Mouse (Mus musculus) heart, embryonic 14.5 days (tissue): ENCODE data around the gene Ndufv3. TPM values are rescaled to one million over a fixed set of nuclear protein-coding genes. Genes with fewer than 3 reads are reported as not detected.

ENCODE experiments used
- ATAC-seq: fragments of 200-750 bp; cut with Nextera tagmentation; 2 replicates; pipeline ENCODE4 v1.8.0; 2017; ENCODE audit warnings: low read depth, moderate TSS enrichment; ENCODE audit not compliant: insufficient number of reproducible peaks, insufficient read depth, low FRiP score
- H3K27ac ChIP-seq, 2 experiments: fragments of 200-500 bp in 1 of 2; fragments of 300-500 bp in 1 of 2; sonication (generic) in 1 of 2; replicated peaks in 1 of 2; 2 replicates each; pipeline ENCODE4 v1.5.1; 2012 to 2014; ENCODE audit warnings: low read depth in 2 of 2, low read length in 2 of 2, control low read depth in 1 of 2, mild to moderate bottlenecking in 1 of 2, mixed read lengths in 1 of 2; ENCODE audit not compliant: control insufficient read depth in 1 of 2, insufficient read depth in 1 of 2
- H3K27me3 ChIP-seq: fragments of 300-500 bp; sonication (generic); 2 replicates; pipeline ENCODE4 v1.6.1; 2014; ENCODE audit warnings: mild to moderate bottlenecking, low read length, control low read depth; ENCODE audit not compliant: control insufficient read depth, insufficient read depth
- H3K36me3 ChIP-seq: fragments of 300-500 bp; sonication (generic); 2 replicates; pipeline ENCODE4 v1.6.1; 2014; ENCODE audit warnings: mild to moderate bottlenecking, control low read depth, low read length, mixed read lengths; ENCODE audit not compliant: control insufficient read depth, insufficient read depth
- H3K4me1 ChIP-seq, 2 experiments: fragments of 200-500 bp in 1 of 2; fragments of 300-500 bp in 1 of 2; sonication (generic) in 1 of 2; 2 replicates each; pipeline ENCODE4 v1.6.1; 2012 to 2014; ENCODE audit warnings: low read length in 2 of 2, control low read depth in 1 of 2, mixed read lengths in 1 of 2; ENCODE audit not compliant: control insufficient read depth in 2 of 2, insufficient read depth in 2 of 2
- H3K4me2 ChIP-seq: fragments of 300-500 bp; sonication (generic); 2 replicates; pipeline ENCODE4 v1.6.1; 2014; ENCODE audit warnings: mild to moderate bottlenecking, low read length
- H3K4me3 ChIP-seq, 2 experiments: fragments of 200-500 bp in 1 of 2; fragments of 300-500 bp in 1 of 2; sonication (generic) in 1 of 2; 2 replicates each; pipeline ENCODE4 v1.5.1; 2012 to 2014; ENCODE audit warnings: low read length in 2 of 2, mild to moderate bottlenecking in 2 of 2, control low read depth in 1 of 2, low read depth in 1 of 2, moderate library complexity in 1 of 2; ENCODE audit not compliant: control insufficient read depth in 1 of 2, insufficient read depth in 1 of 2
- H3K9ac ChIP-seq: fragments of 300-500 bp; sonication (generic); 2 replicates; pipeline ENCODE4 v1.6.1; 2014; ENCODE audit warnings: mild to moderate bottlenecking, low read length
- H3K9me3 ChIP-seq: fragments of 300-500 bp; sonication (generic); 2 replicates; pipeline ENCODE4 v1.6.1; 2016; ENCODE audit warnings: low read length, control low read depth; ENCODE audit not compliant: control insufficient read depth
- WGBS: fragments of 180-500 bp; shearing (Covaris S2); extraction: QIAGEN DNeasy Blood & Tissue Kit; methylation state at CpG from one replicate; pipeline ENCODE4 v1.1.7; 2014; 5-methylcytosine and 5-hydroxymethylcytosine counted together
- polyA plus RNA-seq: library from polyadenylated mRNA; unstranded; fragments of >200 nt; fragmentation: Nextera tagmentation; extraction: Ambion mirVana; gene quantifications from 2 replicates; pipeline ENCODE4 v1.2.1, GENCODE M21; 2014

The Ndufv3 gene
- polyA plus RNA-seq, 1 experiment from 2014 or later = 805 TPM

- WGBS = 79% methylated on average over 12 of the region's 12 CpGs
- H3K36me3 ChIP-seq = peaks cover 94% of the 10 kb centered on the region
Measured at GRCm38 (mm10) chr17:31502261-31502927, 17.5 kb upstream of the Ndufv3 start.

DNA sequence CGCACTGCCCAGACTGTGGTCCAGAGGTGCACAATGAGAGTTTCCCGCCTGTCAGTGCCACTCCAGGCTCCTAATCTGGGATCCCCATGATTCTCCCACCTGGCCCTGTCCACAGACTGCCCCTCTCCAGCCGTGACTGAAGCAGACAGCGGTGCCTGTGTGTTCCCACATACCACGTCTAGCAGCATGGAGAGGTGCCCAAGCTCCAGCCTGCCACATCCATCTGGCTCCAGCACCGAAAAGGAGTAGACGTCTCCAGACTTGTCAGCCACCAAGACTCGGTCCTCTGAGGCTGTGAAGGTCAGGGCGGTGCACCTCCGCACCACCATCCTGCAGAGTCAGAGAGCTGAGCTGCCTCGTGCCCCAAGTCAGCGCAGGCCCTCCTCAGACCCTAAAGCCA is 16.6 kb upstream of the Ndufv3 start:
- Histone ChIP-seq H3K36me3 (peaks cover 94% of the 10 kb centered on the region), H3K4me1 (peaks cover 0 to 3% of the 10 kb centered on the region in 2 experiments; a peak in 1 of 4 replicates)

More at GRCm38 (mm10) chr17:31502261-31502927, 17.5 kb upstream of the Ndufv3 start:
- no peak overlapping the region for H3K27ac ChIP-seq
- no peak overlapping the region for H3K4me3 ChIP-seq
- no peaks in the 10 kb centered on the region for H3K27me3 ChIP-seq
- no peak overlapping the region for H3K9ac ChIP-seq
- ATAC-seq = no peak
- H3K9me3 ChIP-seq = no peaks in the 10 kb centered on the region
- no peak overlapping the region for H3K4me2 ChIP-seq
- H3K4me1 ChIP-seq = peaks cover 0 to 3% of the 10 kb centered on the region in 2 experiments; a peak in 1 of 4 replicates

DNA sequence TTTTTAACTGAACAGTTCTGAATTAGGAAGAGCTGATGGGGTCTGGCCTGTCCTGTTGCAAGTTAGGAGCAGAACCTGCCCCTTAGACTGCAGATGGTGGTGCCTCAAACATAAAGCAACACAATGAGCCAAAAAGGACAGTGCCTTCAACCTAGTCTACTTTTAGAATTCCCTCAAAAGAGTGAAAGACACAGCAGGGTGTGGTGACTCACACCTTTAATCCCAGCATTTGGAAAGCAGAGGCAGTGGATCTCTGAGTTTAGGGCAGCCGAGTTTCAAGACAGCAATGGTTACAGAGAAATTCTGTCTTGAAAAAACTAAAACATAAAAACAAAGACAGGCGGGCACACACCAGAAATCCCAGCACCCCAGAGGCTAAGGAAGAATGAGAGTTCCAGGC is 16.0 kb upstream of the Ndufv3 start:
- ATAC-seq = no peak
- Histone ChIP-seq H3K36me3 (peaks cover 93% of the 10 kb centered on the region), H3K27ac (no peak overlapping the region), H3K4me3 (no peak overlapping the region), H3K9ac (no peak overlapping the region), H3K4me2 (no peak overlapping the region), H3K4me1 (peaks cover 0 to 3% of the 10 kb centered on the region in 2 experiments; a peak in 1 of 4 replicates), H3K9me3 (no peaks in the 10 kb centered on the region), H3K27me3 (no peaks in the 10 kb centered on the region)
- WGBS = 96% methylated on average over 2 of the region's 2 CpGs

More for the DNA sequence above, 16.6 kb upstream of the Ndufv3 start:
- Histone ChIP-seq H3K4me2 (no peak overlapping the region), H3K4me3 (no peak overlapping the region), H3K9ac (no peak overlapping the region), H3K27ac (no peak overlapping the region), H3K9me3 (no peaks in the 10 kb centered on the region), H3K27me3 (no peaks in the 10 kb centered on the region)
- no peak for ATAC-seq
- WGBS = 93% methylated on average over 12 of the region's 12 CpGs

GRCm38 (mm10) chr17:31505013-31505412 is 14.9 kb upstream of the Ndufv3 start:
- no peak for ATAC-seq
- H3K36me3 ChIP-seq = peaks cover 93% of the 10 kb centered on the region
- 85% methylated on average over 5 of the region's 5 CpGs for WGBS

DNA sequence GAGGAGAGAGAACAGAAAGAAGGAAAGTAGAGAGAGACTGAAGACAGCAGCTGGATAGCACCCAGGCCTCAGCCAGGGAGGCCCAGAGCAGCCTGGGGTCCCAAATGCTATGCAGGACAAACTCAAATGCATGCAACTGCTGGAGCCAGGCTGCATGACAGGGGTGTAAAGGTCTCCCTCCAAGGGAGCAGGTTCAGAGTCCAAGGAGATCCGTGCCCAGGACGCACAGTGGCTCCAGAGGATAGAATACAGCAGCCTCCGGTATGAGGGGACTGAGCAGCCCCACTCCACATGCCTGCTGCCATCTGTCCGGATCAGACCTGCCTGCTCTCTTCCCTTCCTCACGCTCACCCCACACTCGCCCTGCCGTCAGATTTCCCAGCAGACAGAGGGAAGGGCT is 13.6 kb upstream of the Ndufv3 start:
- ATAC-seq = no peak
- Histone ChIP-seq H3K4me1 (peaks cover 0 to 3% of the 10 kb centered on the region in 2 experiments; a peak in 1 of 4 replicates), H3K36me3 (peaks cover 87% of the 10 kb centered on the region), H3K9me3 (no peaks in the 10 kb centered on the region), H3K27ac (no peak overlapping the region), H3K4me2 (no peak overlapping the region), H3K27me3 (no peaks in the 10 kb centered on the region), H3K9ac (no peak overlapping the region), H3K4me3 (no peak overlapping the region)
- 85% methylated on average over 7 of the region's 7 CpGs for WGBS

More at GRCm38 (mm10) chr17:31505013-31505412, 14.9 kb upstream of the Ndufv3 start:
- Histone ChIP-seq H3K27me3 (no peaks in the 10 kb centered on the region), H3K27ac (no peak overlapping the region), H3K4me3 (no peak overlapping the region), H3K9ac (no peak overlapping the region), H3K4me1 (peaks cover 0 to 3% of the 10 kb centered on the region in 2 experiments; a peak in 1 of 4 replicates), H3K4me2 (no peak overlapping the region), H3K9me3 (no peaks in the 10 kb centered on the region)

GRCm38 (mm10) chr17:31510944-31511343 is 9.0 kb upstream of the Ndufv3 start:
- peak overlapping the region; percentile 85; the same call in 1 of the 2 replicates for H3K9ac ChIP-seq
- no peak for ATAC-seq
- no peak overlapping the region for H3K27ac ChIP-seq
- H3K4me1 ChIP-seq = peaks cover 0 to 5% of the 10 kb centered on the region in 2 experiments; a peak in 2 of 4 replicates
- WGBS = 96% methylated on average over 6 of the region's 6 CpGs
- 0 out of 4 replicates have a peak overlapping the region, but pooled peaks of 1 of the 2 experiments have one; percentile 90 for H3K4me3 ChIP-seq
- no peaks in the 10 kb centered on the region for H3K27me3 ChIP-seq
- peak overlapping the region; percentile 86 for H3K4me2 ChIP-seq
- H3K36me3 ChIP-seq = peaks cover 43% of the 10 kb centered on the region
- no peaks in the 10 kb centered on the region for H3K9me3 ChIP-seq

DNA sequence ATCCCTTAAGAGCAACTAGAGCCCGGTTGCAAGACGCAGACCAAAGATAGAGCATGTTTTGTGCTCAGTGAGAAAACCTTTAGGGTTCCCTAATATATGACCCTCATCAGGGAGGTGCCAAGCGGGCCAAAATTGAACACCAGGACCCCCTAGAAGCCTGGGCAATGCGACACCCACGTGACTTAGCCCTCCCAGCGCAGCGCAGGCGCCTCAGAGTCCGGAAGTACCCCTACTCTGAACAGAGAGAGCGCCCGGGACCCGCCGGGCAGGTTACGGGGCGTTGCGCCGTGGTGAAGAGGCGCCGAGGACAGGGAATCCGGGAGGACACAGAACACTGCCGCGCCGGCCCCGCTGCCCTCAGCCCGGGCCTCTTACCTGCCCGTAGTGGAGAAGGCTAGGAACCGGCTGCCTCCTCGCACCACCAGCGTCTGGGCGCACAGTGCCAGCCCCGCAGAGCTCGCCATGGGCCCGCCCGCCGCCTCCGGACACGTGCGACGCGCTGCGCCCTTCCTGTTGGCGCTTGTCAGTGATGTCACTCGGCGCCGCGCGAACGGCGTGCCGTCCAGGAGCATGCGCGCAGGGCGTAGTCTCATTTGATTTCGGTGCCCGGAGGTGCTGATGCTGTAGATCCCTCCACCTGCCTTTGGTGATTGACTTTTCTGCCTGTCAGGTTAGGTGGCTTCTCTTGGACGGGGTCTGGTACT is 8.0 kb upstream of the Ndufv3 start:
- Histone ChIP-seq H3K36me3 (peaks cover 34% of the 10 kb centered on the region), H3K27me3 (no peaks in the 10 kb centered on the region), H3K4me3 (peak overlapping the region; percentile 90), H3K27ac (peak overlapping the region; percentile 74 to 79), H3K4me1 (peaks cover 0 to 5% of the 10 kb centered on the region in 2 experiments; a peak in 2 of 4 replicates), H3K4me2 (peak overlapping the region; percentile 86), H3K9ac (peak overlapping the region; percentile 85), H3K9me3 (no peaks in the 10 kb centered on the region)
- ATAC-seq = peak; percentile 93
- WGBS = under 1% methylated on average over 55 of the region's 56 CpGs
